Mouse (Mus musculus) testis, adult 2 months (tissue): ENCODE results near the gene Gstt2.

Experiments used
- CTCF ChIP-seq: fragments of 200-500 bp; IDR thresholded peaks from 2 replicates; pipeline ENCODE4 v1.5.1; 2012; ENCODE audit warnings: low read depth, mild to moderate bottlenecking, inconsistent platforms, low read length, moderate library complexity; ENCODE audit not compliant: control insufficient read depth, insufficient read depth, insufficient replicate concordance
- POLR2A ChIP-seq: fragments of 200-500 bp; IDR thresholded peaks from 2 replicates; pipeline ENCODE4 v1.6.1; 2012; ENCODE audit warnings: low read depth, mild to moderate bottlenecking, inconsistent platforms, low read length, moderate library complexity; ENCODE audit not compliant: control insufficient read depth

DNA sequence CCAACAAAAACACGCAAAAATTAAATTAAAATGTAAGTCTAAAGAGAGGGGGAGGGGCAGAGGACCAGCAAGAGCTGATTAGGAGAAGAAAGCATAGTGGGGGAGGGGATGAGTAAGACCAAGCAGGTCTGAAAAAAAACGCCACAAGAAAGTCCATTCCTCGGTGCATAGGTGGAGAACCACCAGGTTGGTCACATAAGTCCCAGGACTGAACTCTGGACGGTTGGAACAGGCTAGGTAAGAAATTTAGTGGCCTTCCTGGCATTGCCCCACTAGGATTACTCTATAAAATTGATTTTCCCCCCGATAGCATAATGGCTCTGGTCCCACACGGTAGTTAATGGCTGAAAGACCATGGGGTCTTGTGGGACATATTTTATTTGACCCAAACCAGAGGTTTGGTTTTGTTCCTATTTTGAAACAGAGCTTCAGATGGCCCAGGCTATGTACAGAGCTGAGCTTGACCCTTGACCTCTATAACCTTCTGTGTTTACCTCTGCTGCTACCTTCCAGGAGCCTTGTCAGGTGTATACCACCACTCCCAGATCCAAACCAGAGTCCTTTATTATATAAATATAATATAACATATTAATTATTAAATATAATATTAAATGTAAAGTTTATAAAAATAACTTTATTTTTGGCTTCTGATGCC, 48.0 kb downstream of the Gstt2 start:
- TF ChIP-seq CTCF, result no peak
- no peak for TF ChIP-seq POLR2A
